Mouse (Mus musculus) stomach, postnatal 0 days (tissue): ENCODE measurements around the gene Serinc5.

Source experiments
- CTCF ChIP-seq: IDR thresholded peaks from 2 replicates; pipeline ENCODE4 v1.5.1; 2016; ENCODE audit warnings: antibody characterized with exemption, low read depth, mild to moderate bottlenecking, moderate library complexity
- EP300 ChIP-seq: optimal IDR thresholded peaks from 2 replicates; pipeline ENCODE3; 2016; ENCODE audit warnings: antibody characterized with exemption

DNA sequence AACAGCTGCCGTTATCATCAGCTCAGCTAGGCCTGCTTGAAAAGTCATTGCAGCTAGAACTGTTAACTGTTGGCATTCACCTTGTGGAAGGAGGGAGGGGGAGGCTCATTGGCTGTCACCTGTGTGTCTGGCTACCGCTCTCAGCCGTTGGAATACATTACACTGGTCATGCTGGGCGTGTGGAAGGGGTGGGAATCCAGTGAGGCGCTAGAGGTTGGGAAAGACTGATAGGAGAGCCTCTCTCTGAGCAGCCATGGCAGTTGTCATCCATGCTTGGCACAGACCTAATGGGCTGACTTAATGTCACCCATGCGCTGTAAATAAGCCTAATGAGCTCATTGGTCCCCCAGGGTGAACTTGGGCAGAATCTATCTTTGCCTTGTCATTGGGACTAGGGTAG lies 120.9 kb downstream of the Serinc5 start:
- TF ChIP-seq EP300 (no peak), CTCF (no peak)
